Mouse (Mus musculus) embryonic facial prominence, embryonic 12.5 days (tissue): ENCODE data around the gene Fam160a1. TPM values are rescaled to one million over a fixed set of nuclear protein-coding genes. Genes with fewer than 3 reads are reported as not detected.

Experiments used
- ATAC-seq: fragments of 200-750 bp; cut with Nextera tagmentation; 2 replicates; pipeline ENCODE4 v1.8.0; 2017; ENCODE audit not compliant: insufficient number of reproducible peaks, insufficient read depth, low FRiP score, low TSS enrichment
- H3K27ac ChIP-seq: fragments of 300-500 bp; sonication (generic); 2 replicates; pipeline ENCODE4 v1.5.1; 2016; ENCODE audit warnings: mild to moderate bottlenecking
- H3K27me3 ChIP-seq: fragments of 300-500 bp; sonication (generic); 2 replicates; pipeline ENCODE4 v1.6.1; 2016; ENCODE audit warnings: mild to moderate bottlenecking, moderate library complexity
- H3K36me3 ChIP-seq: fragments of 300-500 bp; sonication (generic); 2 replicates; pipeline ENCODE4 v1.6.1; 2016; ENCODE audit warnings: mild to moderate bottlenecking
- H3K4me1 ChIP-seq: fragments of 300-500 bp; sonication (generic); 2 replicates; pipeline ENCODE4 v1.6.1; 2016
- H3K4me2 ChIP-seq: fragments of 300-500 bp; sonication (generic); replicated peaks from 2 replicates; pipeline ENCODE4 v1.6.1; 2016; ENCODE audit warnings: mild to moderate bottlenecking, moderate library complexity
- H3K4me3 ChIP-seq: fragments of 300-500 bp; sonication (generic); 2 replicates; pipeline ENCODE4 v1.5.1; 2016; ENCODE audit warnings: mild to moderate bottlenecking
- H3K9ac ChIP-seq: fragments of 300-500 bp; sonication (generic); 2 replicates; pipeline ENCODE4 v1.6.1; 2016; ENCODE audit warnings: mild to moderate bottlenecking, moderate library complexity
- H3K9me3 ChIP-seq: fragments of 300-500 bp; sonication (generic); 2 replicates; pipeline ENCODE4 v1.6.1; 2016; ENCODE audit warnings: mild to moderate bottlenecking, moderate library complexity
- WGBS: fragments of 180-500 bp; shearing (Covaris S2); methylation state at CpG from one replicate; pipeline ENCODE4 v1.1.7; 2016; 5-methylcytosine and 5-hydroxymethylcytosine counted together
- polyA plus RNA-seq: library from polyadenylated mRNA; unstranded; fragments of >200 nt; fragmentation: Nextera tagmentation; extraction: Ambion mirVana; gene quantifications from 2 replicates; pipeline ENCODE4 v1.2.1, GENCODE M21; 2016

The Fam160a1 gene
- polyA plus RNA-seq, 1 experiment from 2014 or later, result 2.6 TPM

GRCm38 (mm10) chr3:85846316-85846715 is 29.2 kb upstream of the Fam160a1 start:
- Histone ChIP-seq H3K4me3 (no peak overlapping the region), H3K36me3 (no peaks in the 10 kb centered on the region), H3K27ac (no peak overlapping the region), H3K4me2 (no peak overlapping the region), H3K4me1 (peaks cover 2% of the 10 kb centered on the region; the same call in 1 of the 2 replicates), H3K9ac (no peak overlapping the region), H3K27me3 (no peaks in the 10 kb centered on the region), H3K9me3 (0 out of 2 replicates have a peak, but pooled peaks cover 3% of the 10 kb centered on the region)
- WGBS, result 48% methylated on average over 1 of the region's 1 CpGs
- ATAC-seq, result no peak

DNA sequence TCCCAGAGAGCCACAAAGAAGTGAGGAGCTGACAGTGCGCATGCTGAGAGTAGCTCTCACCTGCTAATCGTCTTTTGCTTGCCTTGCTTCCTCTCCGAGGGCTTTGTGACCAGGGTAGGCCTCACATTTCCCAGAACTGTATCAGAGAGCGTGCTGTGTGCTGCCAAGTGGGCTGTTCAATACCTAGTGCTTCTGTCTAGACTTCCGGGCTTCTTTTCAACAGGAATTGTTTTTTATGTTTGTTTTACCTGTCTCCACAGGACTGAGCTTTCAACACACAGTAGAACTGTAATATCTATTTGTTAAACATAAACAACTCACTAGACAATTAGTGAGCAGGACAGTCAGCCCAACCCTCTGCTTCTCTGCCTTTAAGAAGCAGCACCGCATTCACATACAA is 28.2 kb upstream of the Fam160a1 start:
- peaks cover 2% of the 10 kb centered on the region; the same call in 1 of the 2 replicates for H3K4me1 ChIP-seq
- no peak overlapping the region for H3K27ac ChIP-seq
- 88% methylated on average over 6 of the region's 6 CpGs for WGBS

DNA sequence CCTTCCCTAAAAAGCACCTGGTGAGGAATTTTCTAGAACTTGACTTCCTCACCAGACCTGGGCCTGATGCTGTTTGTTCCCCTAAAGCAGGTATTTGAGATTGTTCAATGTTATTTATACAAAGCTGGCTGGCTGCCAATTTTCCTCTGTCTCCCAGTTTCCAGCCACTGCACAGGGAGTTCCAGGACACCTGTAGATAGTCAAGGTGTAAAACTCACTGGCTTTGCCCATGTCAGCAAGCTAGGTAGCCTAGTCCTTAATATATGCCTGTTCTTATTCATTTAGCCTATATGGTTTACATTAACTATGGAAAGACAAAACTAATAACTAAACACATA is 25.8 kb upstream of the Fam160a1 start:
- H3K9me3 ChIP-seq, result 0 out of 2 replicates have a peak, but pooled peaks cover 3% of the 10 kb centered on the region
- H3K36me3 ChIP-seq, result no peaks in the 10 kb centered on the region
- H3K4me2 ChIP-seq, result no peak overlapping the region
- peak overlapping the region; percentile 55 for H3K27ac ChIP-seq
- no peaks in the 10 kb centered on the region for H3K27me3 ChIP-seq
- peaks cover 2% of the 10 kb centered on the region; the same call in 1 of the 2 replicates for H3K4me1 ChIP-seq
- no peak for ATAC-seq
- H3K9ac ChIP-seq, result no peak overlapping the region
- no peak overlapping the region for H3K4me3 ChIP-seq

More for the DNA sequence above, 28.2 kb upstream of the Fam160a1 start:
- ATAC-seq, result no peak
- H3K27me3 ChIP-seq, result no peaks in the 10 kb centered on the region
- no peaks in the 10 kb centered on the region for H3K36me3 ChIP-seq
- H3K9ac ChIP-seq, result no peak overlapping the region
- 0 out of 2 replicates have a peak, but pooled peaks cover 3% of the 10 kb centered on the region for H3K9me3 ChIP-seq
- H3K4me2 ChIP-seq, result no peak overlapping the region
- H3K4me3 ChIP-seq, result no peak overlapping the region

DNA sequence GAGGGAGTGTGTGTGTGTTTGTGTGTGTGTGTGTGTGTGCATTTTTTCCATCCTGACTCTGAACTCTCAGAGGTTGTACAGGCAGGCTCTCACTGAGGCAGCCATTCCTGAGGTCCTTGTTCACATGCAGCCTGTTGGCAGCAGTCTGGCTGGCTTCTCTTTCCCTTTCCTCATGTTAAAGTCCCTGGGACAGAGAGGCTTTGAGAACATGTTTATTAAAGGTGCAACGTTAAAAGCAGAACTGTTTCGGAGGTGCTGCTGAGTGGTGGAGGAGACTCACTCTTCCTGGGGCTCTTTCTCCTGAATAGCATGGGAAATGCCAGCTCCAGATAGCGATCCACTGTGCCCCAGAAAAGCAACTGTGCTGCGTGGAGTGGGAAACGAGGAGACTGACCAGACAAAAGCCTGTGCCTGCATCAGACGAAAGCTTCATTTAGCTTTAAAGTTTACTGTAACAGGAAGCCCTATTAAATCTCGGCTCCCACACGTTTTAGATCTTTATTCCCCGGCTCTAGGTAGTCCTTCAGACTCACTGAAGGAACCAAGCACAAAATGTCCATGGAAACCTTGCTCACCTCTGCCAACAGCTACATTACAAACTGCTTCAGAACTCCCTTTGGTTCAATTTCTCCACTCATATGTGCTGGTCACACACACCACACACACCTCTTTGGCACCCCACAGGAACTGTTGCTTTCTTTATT is 25.2 kb upstream of the Fam160a1 start:
- ATAC-seq, result no peak
- Histone ChIP-seq H3K36me3 (no peaks in the 10 kb centered on the region), H3K4me3 (no peak overlapping the region), H3K9ac (no peak overlapping the region), H3K4me2 (no peak overlapping the region), H3K9me3 (0 out of 2 replicates have a peak, but pooled peaks cover 3% of the 10 kb centered on the region), H3K4me1 (peaks cover 2% of the 10 kb centered on the region; the same call in 1 of the 2 replicates), H3K27me3 (no peaks in the 10 kb centered on the region), H3K27ac (peak overlapping the region; percentile 55)
- WGBS, result 43% methylated on average over 9 of the region's 9 CpGs

DNA sequence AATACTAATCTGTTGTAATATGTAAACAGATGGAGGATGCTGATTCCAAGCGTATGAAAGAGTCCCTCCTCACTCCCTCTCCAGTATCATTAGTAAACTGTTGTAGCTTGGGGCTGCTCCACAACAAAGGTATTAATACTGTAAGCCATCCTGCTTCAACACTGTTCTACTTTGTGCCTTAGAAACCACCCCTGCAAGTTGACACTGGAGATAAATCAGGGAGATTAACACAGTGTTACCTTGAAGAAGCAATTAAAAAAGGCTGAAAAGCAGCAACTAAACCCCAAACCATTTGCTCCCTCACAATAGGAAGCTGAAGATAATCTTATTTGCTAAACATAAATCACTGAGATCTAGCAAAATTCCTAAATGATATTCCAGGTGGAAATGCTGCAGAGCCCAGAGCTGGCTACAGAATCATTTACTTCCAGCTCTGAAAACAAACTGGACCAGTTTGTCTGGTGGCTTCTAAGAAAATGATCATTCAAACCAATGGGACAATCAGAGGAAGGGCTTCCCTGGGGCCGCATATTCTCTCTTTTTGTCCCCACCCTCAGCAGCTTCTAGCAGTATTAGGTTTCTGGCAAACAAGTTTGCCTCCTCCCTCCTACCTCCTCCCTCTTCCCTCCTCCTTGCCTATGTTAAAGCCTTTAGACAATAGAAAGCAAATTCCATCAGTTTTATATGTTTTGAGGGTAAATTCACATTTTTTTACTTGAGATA is 24.5 kb upstream of the Fam160a1 start:
- Histone ChIP-seq H3K9ac (no peak overlapping the region), H3K4me2 (no peak overlapping the region), H3K27me3 (no peaks in the 10 kb centered on the region), H3K9me3 (0 out of 2 replicates have a peak, but pooled peaks cover 3% of the 10 kb centered on the region), H3K27ac (peak overlapping the region; percentile 55), H3K4me3 (no peak overlapping the region), H3K36me3 (no peaks in the 10 kb centered on the region), H3K4me1 (peaks cover 2% of the 10 kb centered on the region; the same call in 1 of the 2 replicates)
- WGBS, result 36% methylated on average over 2 of the region's 2 CpGs
- ATAC-seq, result no peak

DNA sequence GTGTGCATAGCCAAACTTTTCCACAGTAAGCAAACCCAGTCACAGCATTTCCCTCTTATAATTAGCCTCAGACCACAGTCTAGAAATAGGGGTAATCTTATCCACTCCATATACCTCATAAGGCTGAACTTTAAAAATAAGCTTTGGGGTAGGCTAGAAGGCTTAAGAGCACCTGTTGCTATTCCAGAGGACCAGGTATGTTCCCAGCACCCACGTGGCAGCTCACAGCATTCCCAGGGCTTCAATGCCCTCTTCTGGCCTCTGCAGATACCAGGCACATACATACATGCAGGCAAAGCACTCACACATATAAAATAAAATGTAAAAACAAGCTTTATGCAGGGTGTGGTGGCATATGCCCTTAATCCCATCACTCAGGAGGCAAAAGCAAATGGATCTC is 16.5 kb upstream of the Fam160a1 start:
- H3K27ac ChIP-seq, result no peak overlapping the region
- 61% methylated on average over 1 of the region's 1 CpGs for WGBS
- no peak overlapping the region for H3K4me3 ChIP-seq
- no peak overlapping the region for H3K9ac ChIP-seq
- no peaks in the 10 kb centered on the region for H3K36me3 ChIP-seq
- ATAC-seq, result no peak
- no peaks in the 10 kb centered on the region for H3K27me3 ChIP-seq
- no peak overlapping the region for H3K4me2 ChIP-seq
- no peaks in the 10 kb centered on the region for H3K9me3 ChIP-seq
- H3K4me1 ChIP-seq, result no peaks in the 10 kb centered on the region

DNA sequence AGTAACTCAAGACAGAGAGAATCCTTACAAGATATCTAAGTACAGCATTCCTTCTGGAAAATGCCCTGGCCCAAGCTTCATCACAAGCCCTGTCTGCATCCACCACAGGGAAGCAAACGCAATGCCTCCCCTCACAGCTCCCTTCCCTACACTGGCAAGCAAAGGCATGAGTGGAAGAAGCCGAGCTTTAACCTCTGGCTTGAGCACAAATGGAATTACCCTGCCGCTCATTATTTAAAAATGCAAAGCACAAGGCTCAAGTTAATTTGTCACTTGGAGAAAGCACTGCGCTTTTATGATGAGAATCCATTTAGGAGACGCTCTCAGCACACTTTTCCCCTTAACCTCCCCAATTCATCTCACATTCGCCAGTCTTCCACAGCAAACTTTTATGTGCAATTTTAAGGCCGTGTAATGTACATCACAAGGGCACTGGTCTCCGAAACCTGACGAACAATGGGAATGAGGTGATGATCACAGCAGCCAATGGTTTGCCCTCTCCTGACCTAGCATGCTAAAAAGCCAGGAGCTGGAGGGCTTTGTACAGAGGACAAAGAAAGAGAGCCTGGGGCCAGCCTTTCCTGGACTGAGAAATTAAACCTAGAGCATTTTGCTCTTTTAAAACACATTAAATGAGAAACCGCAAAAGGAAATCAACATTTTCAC is 15.5 kb upstream of the Fam160a1 start:
- no peak for ATAC-seq
- Histone ChIP-seq H3K4me3 (no peak overlapping the region), H3K9ac (no peak overlapping the region), H3K27ac (no peak overlapping the region), H3K4me1 (no peaks in the 10 kb centered on the region), H3K4me2 (no peak overlapping the region), H3K9me3 (no peaks in the 10 kb centered on the region), H3K36me3 (no peaks in the 10 kb centered on the region), H3K27me3 (no peaks in the 10 kb centered on the region)
- 81% methylated on average over 10 of the region's 10 CpGs for WGBS

GRCm38 (mm10) chr3:85831785-85832184 is 14.7 kb upstream of the Fam160a1 start:
- Histone ChIP-seq H3K4me1 (no peaks in the 10 kb centered on the region; the same call in 1 of the 2 replicates), H3K4me3 (no peak overlapping the region), H3K9me3 (no peaks in the 10 kb centered on the region), H3K27me3 (no peaks in the 10 kb centered on the region), H3K36me3 (no peaks in the 10 kb centered on the region), H3K9ac (no peak overlapping the region), H3K4me2 (no peak overlapping the region), H3K27ac (no peak overlapping the region)
- WGBS, result 75% methylated on average over 1 of the region's 1 CpGs
- ATAC-seq, result no peak

GRCm38 (mm10) chr3:85829047-85829446 is 12.0 kb upstream of the Fam160a1 start:
- Histone ChIP-seq H3K9ac (no peak overlapping the region), H3K4me1 (no peaks in the 10 kb centered on the region; the same call in 1 of the 2 replicates), H3K4me2 (no peak overlapping the region), H3K9me3 (no peaks in the 10 kb centered on the region), H3K4me3 (no peak overlapping the region), H3K36me3 (no peaks in the 10 kb centered on the region), H3K27me3 (no peaks in the 10 kb centered on the region), H3K27ac (no peak overlapping the region)
- ATAC-seq, result no peak
- 61% methylated on average over 4 of the region's 4 CpGs for WGBS

GRCm38 (mm10) chr3:85827815-85828214 is 10.7 kb upstream of the Fam160a1 start:
- 81% methylated on average over 6 of the region's 6 CpGs for WGBS
- Histone ChIP-seq H3K4me3 (no peak overlapping the region), H3K36me3 (no peaks in the 10 kb centered on the region), H3K4me2 (no peak overlapping the region), H3K4me1 (no peaks in the 10 kb centered on the region; the same call in 1 of the 2 replicates), H3K27me3 (no peaks in the 10 kb centered on the region), H3K9me3 (no peaks in the 10 kb centered on the region), H3K9ac (no peak overlapping the region), H3K27ac (no peak overlapping the region)
- ATAC-seq, result no peak

DNA sequence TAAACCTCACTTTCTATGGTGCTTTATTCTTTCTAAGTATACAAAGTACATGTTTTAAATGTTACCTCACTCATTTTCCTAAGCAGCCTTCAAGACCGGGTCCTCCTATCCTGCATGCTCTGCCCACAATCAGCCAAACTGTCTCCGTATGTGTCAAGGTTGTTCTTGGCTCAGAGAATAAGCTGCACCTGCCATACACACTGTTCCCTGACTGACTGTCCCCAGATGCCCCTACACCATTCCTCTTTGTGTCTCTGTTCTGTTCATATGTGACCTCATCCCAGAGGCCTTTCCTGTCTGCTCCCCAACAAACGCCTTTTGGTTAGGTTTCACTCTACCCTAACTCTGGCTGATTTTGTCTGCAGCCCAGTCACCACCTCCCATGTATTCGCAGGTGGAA is 10.2 kb upstream of the Fam160a1 start:
- no peak for ATAC-seq
- H3K9me3 ChIP-seq, result no peaks in the 10 kb centered on the region
- no peak overlapping the region for H3K9ac ChIP-seq
- H3K4me1 ChIP-seq, result no peaks in the 10 kb centered on the region; the same call in 1 of the 2 replicates
- no peaks in the 10 kb centered on the region for H3K36me3 ChIP-seq
- H3K4me3 ChIP-seq, result no peak overlapping the region
- WGBS, result 69% methylated on average over 4 of the region's 4 CpGs
- no peaks in the 10 kb centered on the region for H3K27me3 ChIP-seq
- no peak overlapping the region for H3K27ac ChIP-seq
- H3K4me2 ChIP-seq, result no peak overlapping the region
